Mouse (Mus musculus): Measurements from ENCODE around the gene Vmn1r86. TPM values are rescaled to one million over a fixed set of nuclear protein-coding genes. Genes with fewer than 3 reads are reported as not detected.

Gene Vmn1r86
- polyA plus RNA-seq (2012; rRNA removed), result 0.01 TPM in 2 replicates

GRCm38 (mm10) chr7:13119817-13120216 lies at the start of gene Vmn1r86:
Gene Vmn1r86, minus strand, starts transcription at chr7:13119917.

DNA sequence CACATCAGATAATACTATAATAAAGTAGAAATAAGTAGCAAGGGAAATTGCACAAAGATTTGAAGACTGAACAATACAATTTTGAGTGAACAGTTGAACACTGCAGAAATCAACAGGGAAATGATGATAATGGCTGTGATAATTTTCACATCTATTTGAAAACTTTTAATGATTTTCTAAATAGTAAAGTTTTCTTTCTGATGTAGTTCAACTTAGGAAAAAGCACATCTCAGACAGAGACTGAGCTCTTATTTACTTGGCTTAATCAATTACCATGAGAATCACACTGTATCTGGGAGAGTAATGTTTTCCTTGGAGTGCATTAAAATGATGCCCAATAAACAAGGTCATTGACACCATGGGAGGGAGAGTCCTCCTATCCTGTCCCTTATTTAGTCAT lies 39.6 kb upstream of the Vmn1r86 start, which contains the start of gene Vmn1r88:
Gene Vmn1r88, plus strand, starts transcription at position 301 of the 400 bp plus-strand sequence.

GRCm38 (mm10) chr7:13140057-13140456 lies 20.3 kb upstream of the Vmn1r86 start, which contains the start of gene Vmn1r87:
Gene Vmn1r87, minus strand, starts transcription at chr7:13140157.

GRCm38 (mm10) chr7:13095073-13095472 lies 24.6 kb downstream of the Vmn1r86 start, which contains the start of gene Vmn1r85:
Gene Vmn1r85, minus strand, starts transcription at chr7:13095173.

DNA sequence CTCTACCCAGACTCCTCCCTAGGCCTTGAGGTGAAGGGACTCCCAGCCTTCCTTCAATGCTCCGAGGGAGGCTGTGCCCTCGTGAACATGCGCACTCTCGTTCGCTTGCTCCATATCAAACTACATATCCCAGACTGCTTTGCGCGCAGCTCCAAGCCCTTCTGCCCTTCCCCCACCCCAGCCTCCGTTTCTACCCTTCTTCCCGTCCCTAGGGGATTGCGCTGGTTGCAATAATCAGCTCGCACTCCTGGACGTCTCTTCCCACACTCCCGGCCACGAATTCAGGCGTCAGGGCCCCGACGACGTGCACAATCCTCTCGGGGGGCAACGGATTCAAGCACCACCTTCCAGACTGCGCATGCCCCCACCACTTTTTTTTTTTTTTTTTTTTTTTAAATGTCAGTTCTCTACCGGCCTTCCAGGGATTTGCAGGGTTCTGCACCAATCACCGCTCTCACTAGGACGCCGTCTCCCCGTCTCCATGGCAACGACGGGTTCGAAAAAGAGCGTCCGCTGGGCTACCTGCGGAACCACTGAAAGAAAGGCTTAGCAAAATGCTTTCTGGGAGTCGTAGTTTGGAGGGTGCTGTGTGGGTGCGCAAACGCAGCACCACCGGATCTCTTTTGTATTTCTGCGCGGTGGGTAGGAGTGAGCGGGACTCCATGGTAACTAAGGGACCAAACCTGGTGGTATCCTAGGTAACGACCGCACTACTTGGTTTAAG lies 65.3 kb downstream of the Vmn1r86 start, which contains the start of gene Mzf1:
Gene Mzf1, minus strand, starts transcription at position 478 of the 724 bp plus-strand sequence.

Other genes with a start within 250 kb of the Vmn1r86 start
- gene Zfp128, start 238.7 kb downstream of the Vmn1r86 start, polyA plus RNA-seq (2012; rRNA removed), result 9.5 and 9.9 TPM in 2 replicates
- gene Zscan22, start 222.1 kb downstream of the Vmn1r86 start, polyA plus RNA-seq (2012; rRNA removed), result 12.9 and 14.9 TPM in 2 replicates
- gene Rps5, start 197.6 kb downstream of the Vmn1r86 start, polyA plus RNA-seq (2012; rRNA removed), result 2,008 and 2,137 TPM in 2 replicates
- 1.9 and 2.0 TPM in 2 replicates for gene Rnf225, start 192.5 kb downstream of the Vmn1r86 start, polyA plus RNA-seq (2012; rRNA removed)
- 11.9 and 12.0 TPM in 2 replicates for gene Zfp324, start 154.1 kb downstream of the Vmn1r86 start, polyA plus RNA-seq (2012; rRNA removed)
- 11.2 and 11.3 TPM in 2 replicates for gene Zfp446, start 142.1 kb downstream of the Vmn1r86 start, polyA plus RNA-seq (2012; rRNA removed)
- 1.1 and 1.2 TPM in 2 replicates for gene Slc27a5, start 121.7 kb downstream of the Vmn1r86 start, polyA plus RNA-seq (2012; rRNA removed)
- gene Trim28, start 120.8 kb downstream of the Vmn1r86 start, polyA plus RNA-seq (2012; rRNA removed), result 367 and 417 TPM in 2 replicates
- gene Zbtb45, start 109.9 kb downstream of the Vmn1r86 start, polyA plus RNA-seq (2012; rRNA removed), result 30.5 and 39.6 TPM in 2 replicates
- gene Chmp2a, start 85.1 kb downstream of the Vmn1r86 start, polyA plus RNA-seq (2012; rRNA removed), result 212 and 230 TPM in 2 replicates
- 326 and 330 TPM in 2 replicates for gene Ube2m, start 81.6 kb downstream of the Vmn1r86 start, polyA plus RNA-seq (2012; rRNA removed)
- 12.1 and 14.2 TPM in 2 replicates for gene Mzf1, start 65.2 kb downstream of the Vmn1r86 start, polyA plus RNA-seq (2012; rRNA removed)
- 0.18 and 0.20 TPM in 2 replicates for gene Vmn1r85, start 24.7 kb downstream of the Vmn1r86 start, polyA plus RNA-seq (2012; rRNA removed)
- not detected in 2 replicates for gene Vmn1r87, start 20.2 kb upstream of the Vmn1r86 start, polyA plus RNA-seq (2012; rRNA removed)
- 0.01 TPM in 1 of 2 replicates, not detected in the other for gene Vmn1r88, start 39.7 kb upstream of the Vmn1r86 start, polyA plus RNA-seq (2012; rRNA removed)
- gene Vmn1r89, start 93.1 kb upstream of the Vmn1r86 start, polyA plus RNA-seq (2012; rRNA removed), result not detected in 2 replicates
- gene Lig1, start 157.4 kb upstream of the Vmn1r86 start, polyA plus RNA-seq (2012; rRNA removed), result 34.0 and 39.0 TPM in 2 replicates
- 7.8 and 8.9 TPM in 2 replicates for gene Zswim9, start 158.8 kb upstream of the Vmn1r86 start, polyA plus RNA-seq (2012; rRNA removed)
- gene Pla2g4c, start 204.7 kb upstream of the Vmn1r86 start, polyA plus RNA-seq (2012; rRNA removed), result 2.0 and 2.1 TPM in 2 replicates